Mouse (Mus musculus) testis, adult 2 months (tissue): ENCODE measurements around the gene Sap30.

Experiments used
- CTCF ChIP-seq: fragments of 200-500 bp; IDR thresholded peaks from 2 replicates; pipeline ENCODE4 v1.5.1; 2012; ENCODE audit warnings: low read depth, mild to moderate bottlenecking, inconsistent platforms, low read length, moderate library complexity; ENCODE audit not compliant: control insufficient read depth, insufficient read depth, insufficient replicate concordance
- POLR2A ChIP-seq: fragments of 200-500 bp; IDR thresholded peaks from 2 replicates; pipeline ENCODE4 v1.6.1; 2012; ENCODE audit warnings: low read depth, mild to moderate bottlenecking, inconsistent platforms, low read length, moderate library complexity; ENCODE audit not compliant: control insufficient read depth

DNA sequence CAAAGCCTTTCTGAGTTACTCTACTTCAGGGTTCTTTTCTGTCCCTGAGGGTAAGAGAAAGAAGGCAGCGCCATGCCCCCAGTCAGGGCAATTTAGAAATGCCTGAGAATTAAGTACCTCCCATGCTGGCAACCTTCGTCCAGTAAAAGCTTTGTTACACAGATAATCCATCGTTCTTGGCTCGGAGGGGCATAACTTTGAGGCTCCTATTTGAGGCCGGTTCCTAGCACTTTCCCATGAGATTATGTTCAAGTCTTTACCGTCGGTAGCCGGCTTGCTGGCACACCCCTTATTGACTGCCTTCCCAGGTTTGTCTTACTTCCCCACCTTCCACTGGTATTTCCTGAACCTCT, 10.8 kb upstream of the Sap30 start:
- TF ChIP-seq CTCF (no peak), POLR2A (no peak)
